Mouse (Mus musculus) erythroblast, embryonic 14.5 days (primary cell): ENCODE data around the gene Chst11.

ENCODE experiments used
- GATA1 ChIP-seq: IDR thresholded peaks from 2 replicates; pipeline ENCODE4 v1.6.1; 2012; ENCODE audit warnings: low read length, inconsistent platforms, mixed read lengths
- TAL1 ChIP-seq: IDR thresholded peaks from 3 replicates; pipeline ENCODE4 v1.6.1; 2012; ENCODE audit warnings: low read length, inconsistent platforms, mixed read lengths

DNA sequence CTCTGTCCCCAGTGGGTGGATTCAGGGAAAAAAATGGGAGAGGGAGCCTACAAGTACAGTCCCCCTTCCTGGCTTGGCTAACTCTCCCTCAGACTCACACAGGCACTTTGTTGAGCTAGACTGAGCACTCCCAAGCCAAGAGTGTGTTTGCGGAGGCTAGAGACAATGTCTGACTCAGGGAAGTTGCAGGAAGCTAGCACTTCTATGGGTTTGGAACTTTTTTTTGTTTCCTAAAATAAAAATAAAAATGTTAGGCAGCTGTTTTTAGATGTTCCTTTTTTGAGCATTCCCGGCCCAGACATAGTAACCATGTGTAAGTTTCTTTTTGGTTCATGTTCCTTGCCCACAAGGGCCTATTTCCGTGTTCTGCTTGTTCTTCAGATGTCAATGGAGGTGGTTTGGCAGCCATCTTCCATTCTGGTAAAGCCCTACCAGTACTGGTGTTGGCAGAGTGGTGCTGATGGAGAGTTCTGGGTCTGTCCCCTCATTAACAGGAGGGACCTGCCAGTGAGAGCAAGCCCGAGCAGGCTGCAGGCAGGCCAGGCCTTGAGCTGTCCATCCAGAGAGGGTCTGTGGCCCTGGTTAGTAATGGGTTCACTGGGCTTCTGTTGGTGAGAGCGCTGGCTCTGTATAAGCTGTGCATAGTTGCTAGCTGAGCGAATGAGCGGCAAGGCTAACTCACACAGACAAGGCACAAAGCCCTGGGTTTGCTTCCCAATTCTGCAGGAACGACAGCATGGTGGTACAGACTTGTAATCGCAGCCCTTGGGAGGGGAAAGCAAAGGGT is 116.3 kb downstream of the Chst11 start:
- no peak for TF ChIP-seq GATA1
- TF ChIP-seq TAL1: no peak
